Mouse (Mus musculus) stomach, postnatal 0 days (tissue): ENCODE data around the gene Fndc4. TPM values are rescaled to one million over a fixed set of nuclear protein-coding genes. Genes with fewer than 3 reads are reported as not detected.

Experiments
- ATAC-seq: fragments of 200-750 bp; cut with Nextera tagmentation; 2 replicates; pipeline ENCODE4 v1.8.0; 2017; ENCODE audit not compliant: low FRiP score, low TSS enrichment
- DNase-seq: peaks from one replicate; pipeline ENCODE4 v3.0.0-alpha.2; 2016; ENCODE audit warnings: low spot score
- H3K27ac ChIP-seq: fragments of 300-500 bp; sonication (generic); replicated peaks from 2 replicates; pipeline ENCODE4 v1.5.1; 2014; ENCODE audit warnings: mild to moderate bottlenecking, control low read depth
- H3K27me3 ChIP-seq: fragments of 300-500 bp; sonication (generic); 2 replicates; pipeline ENCODE4 v1.6.1; 2014; ENCODE audit warnings: low read length; ENCODE audit not compliant: control insufficient read depth, insufficient read depth
- H3K36me3 ChIP-seq: fragments of 300-500 bp; sonication (generic); 2 replicates; pipeline ENCODE4 v1.6.1; 2014; ENCODE audit warnings: low read length, mixed read lengths; ENCODE audit not compliant: control insufficient read depth, insufficient read depth
- H3K4me1 ChIP-seq: fragments of 300-500 bp; sonication (generic); replicated peaks from 2 replicates; pipeline ENCODE4 v1.6.1; 2014; ENCODE audit warnings: antibody characterized with exemption; ENCODE audit not compliant: control insufficient read depth, insufficient read depth
- H3K4me2 ChIP-seq: fragments of 300-500 bp; sonication (generic); replicated peaks from 2 replicates; pipeline ENCODE4 v1.6.1; 2014; ENCODE audit warnings: low read depth, mild to moderate bottlenecking, control low read depth, moderate library complexity
- H3K4me3 ChIP-seq: fragments of 300-500 bp; sonication (generic); 2 replicates; pipeline ENCODE4 v1.5.1; 2014; ENCODE audit warnings: low read depth, low read length, control low read depth
- H3K9ac ChIP-seq: fragments of 300-500 bp; sonication (generic); 2 replicates; pipeline ENCODE4 v1.6.1; 2014; ENCODE audit warnings: mild to moderate bottlenecking, low read length, control low read depth, mixed read lengths
- H3K9me3 ChIP-seq: fragments of 300-500 bp; sonication (generic); 2 replicates; pipeline ENCODE4 v1.6.1; 2016; ENCODE audit warnings: low read length; ENCODE audit not compliant: control insufficient read depth
- CTCF ChIP-seq: IDR thresholded peaks from 2 replicates; pipeline ENCODE4 v1.5.1; 2016; ENCODE audit warnings: antibody characterized with exemption, low read depth, mild to moderate bottlenecking, moderate library complexity
- EP300 ChIP-seq: optimal IDR thresholded peaks from 2 replicates; pipeline ENCODE3; 2016; ENCODE audit warnings: antibody characterized with exemption
- WGBS: fragments of 180-500 bp; shearing (Covaris S2); extraction: QIAGEN DNeasy Blood & Tissue Kit; methylation state at CpG from one replicate; pipeline ENCODE4 v1.1.7; 2014; 5-methylcytosine and 5-hydroxymethylcytosine counted together
- polyA plus RNA-seq: library from polyadenylated mRNA; unstranded; fragments of >200 nt; fragmentation: Nextera tagmentation; extraction: Ambion mirVana; gene quantifications from 2 replicates; pipeline ENCODE4 v1.2.1, GENCODE M21; 2015

The Fndc4 gene
- polyA plus RNA-seq, 1 experiment from 2014 or later: 13.7 TPM

- Histone ChIP-seq H3K9ac (no peak overlapping the region), H3K27me3 (no peaks in the 10 kb centered on the region), H3K27ac (no peak overlapping the region), H3K4me3 (no peak overlapping the region), H3K4me1 (no peaks in the 10 kb centered on the region), H3K4me2 (no peak overlapping the region), H3K9me3 (no peaks in the 10 kb centered on the region), H3K36me3 (peaks cover 23% of the 10 kb centered on the region)
- no peak for TF ChIP-seq CTCF
- TF ChIP-seq EP300: no peak
- DNase-seq (no peak), ATAC-seq (no peak)
- WGBS: 82% methylated on average over 20 of the region's 20 CpGs
These were observed 16.5 kb downstream of the Fndc4 start for GRCm38 (mm10) chr5:31279245-31279988.

- WGBS: 88% methylated on average over 6 of the region's 6 CpGs
- peaks cover 5% of the 10 kb centered on the region; the same call in 1 of the 2 replicates for H3K36me3 ChIP-seq
- TF ChIP-seq CTCF: no peak
- no peak for TF ChIP-seq EP300
These were observed 22.9 kb downstream of the Fndc4 start for GRCm38 (mm10) chr5:31273018-31273417.

GRCm38 (mm10) chr5:31267686-31268085 is 28.2 kb downstream of the Fndc4 start:
- no peak overlapping the region for H3K27ac ChIP-seq
- H3K4me1 ChIP-seq: no peaks in the 10 kb centered on the region
- no peak for DNase-seq
- TF ChIP-seq CTCF (no peak), EP300 (no peak)
- ATAC-seq: no peak
- H3K4me2 ChIP-seq: no peak overlapping the region
- 89% methylated on average over 6 of the region's 6 CpGs for WGBS
- H3K9me3 ChIP-seq: no peaks in the 10 kb centered on the region
- no peaks in the 10 kb centered on the region for H3K27me3 ChIP-seq
- no peak overlapping the region for H3K9ac ChIP-seq
- H3K4me3 ChIP-seq: no peak overlapping the region
- H3K36me3 ChIP-seq: peaks cover 2% of the 10 kb centered on the region; the same call in 1 of the 2 replicates

More at GRCm38 (mm10) chr5:31273018-31273417, 22.9 kb downstream of the Fndc4 start:
- H3K27ac ChIP-seq: no peak overlapping the region
- no peak overlapping the region for H3K9ac ChIP-seq
- no peak for DNase-seq
- H3K4me2 ChIP-seq: no peak overlapping the region
- no peak overlapping the region for H3K4me3 ChIP-seq
- H3K27me3 ChIP-seq: no peaks in the 10 kb centered on the region
- no peak for ATAC-seq
- no peaks in the 10 kb centered on the region for H3K4me1 ChIP-seq
- no peaks in the 10 kb centered on the region for H3K9me3 ChIP-seq

GRCm38 (mm10) chr5:31266101-31266500 is 29.8 kb downstream of the Fndc4 start:
- H3K27me3 ChIP-seq: no peaks in the 10 kb centered on the region
- H3K4me1 ChIP-seq: no peaks in the 10 kb centered on the region
- no peak overlapping the region for H3K27ac ChIP-seq
- H3K9ac ChIP-seq: no peak overlapping the region
- ATAC-seq: no peak
- no peak overlapping the region for H3K4me3 ChIP-seq
- TF ChIP-seq CTCF (no peak), EP300 (no peak)
- H3K9me3 ChIP-seq: no peaks in the 10 kb centered on the region
- no peak overlapping the region for H3K4me2 ChIP-seq
- 83% methylated on average over 7 of the region's 7 CpGs for WGBS
- H3K36me3 ChIP-seq: peaks cover 2% of the 10 kb centered on the region; the same call in 1 of the 2 replicates
- no peak for DNase-seq

- 78% methylated on average over 11 of the region's 11 CpGs for WGBS
- H3K27ac ChIP-seq: no peak overlapping the region
- no peak for ATAC-seq
- H3K27me3 ChIP-seq: no peaks in the 10 kb centered on the region
- no peak overlapping the region for H3K4me3 ChIP-seq
- no peak overlapping the region for H3K9ac ChIP-seq
- H3K4me2 ChIP-seq: no peak overlapping the region
- peaks cover 17% of the 10 kb centered on the region for H3K36me3 ChIP-seq
- TF ChIP-seq CTCF (no peak), EP300 (no peak)
- no peak for DNase-seq
- no peaks in the 10 kb centered on the region for H3K4me1 ChIP-seq
- H3K9me3 ChIP-seq: no peaks in the 10 kb centered on the region
These were observed 38.3 kb downstream of the Fndc4 start for GRCm38 (mm10) chr5:31257616-31258015.

GRCm38 (mm10) chr5:31255971-31256370 is 39.9 kb downstream of the Fndc4 start:
- peaks cover 21% of the 10 kb centered on the region for H3K36me3 ChIP-seq
- TF ChIP-seq CTCF (no peak), EP300 (no peak)
- DNase-seq (no peak), ATAC-seq (no peak)
- H3K27ac ChIP-seq: no peak overlapping the region
- no peak overlapping the region for H3K9ac ChIP-seq
- H3K9me3 ChIP-seq: no peaks in the 10 kb centered on the region
- H3K4me1 ChIP-seq: no peaks in the 10 kb centered on the region
- no peaks in the 10 kb centered on the region for H3K27me3 ChIP-seq
- H3K4me3 ChIP-seq: no peak overlapping the region
- 92% methylated on average over 2 of the region's 2 CpGs for WGBS
- no peak overlapping the region for H3K4me2 ChIP-seq
